Mouse (Mus musculus): Measurements from ENCODE around the gene Kdm4b.

Kdm4b gene

DNA sequence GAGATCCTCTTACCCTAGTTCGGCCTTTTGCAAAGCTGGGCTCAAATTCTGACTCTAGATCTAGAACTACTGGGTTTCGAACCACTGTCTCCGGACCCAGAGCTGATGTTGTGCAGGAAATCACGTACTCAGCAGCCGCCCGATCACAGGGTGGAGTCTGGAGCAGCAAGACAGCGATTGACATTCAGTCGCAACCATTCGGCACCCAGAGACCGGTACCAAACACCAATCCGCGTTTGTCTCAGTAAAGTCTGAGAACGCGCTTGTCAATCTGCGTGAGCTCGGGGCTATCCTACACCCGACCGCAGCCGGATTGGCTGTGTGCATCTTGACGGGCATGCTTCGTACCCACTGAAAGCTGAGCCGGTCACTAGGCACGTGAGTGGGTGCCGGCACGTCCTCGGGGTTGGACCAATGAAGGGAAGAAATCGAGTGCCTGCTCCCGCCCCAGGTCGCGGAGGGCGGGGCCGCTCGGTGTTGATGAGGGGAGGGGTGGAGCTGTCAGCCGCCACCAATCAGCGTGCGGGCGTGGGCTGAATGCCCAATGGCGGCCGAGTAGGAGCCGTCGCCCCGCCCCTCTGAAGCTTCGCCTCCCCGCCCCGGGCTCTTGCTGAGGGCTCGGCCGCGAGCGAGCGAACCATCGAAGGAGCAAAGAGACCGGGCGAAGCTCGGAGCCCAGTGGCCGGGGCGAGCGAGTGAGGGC lies at the start of gene Kdm4b:
TSS of gene Kdm4b (plus strand) at position 613 of the 703 bp plus-strand sequence.
- DNase-seq, result peak; percentile 99 to 100

DNA sequence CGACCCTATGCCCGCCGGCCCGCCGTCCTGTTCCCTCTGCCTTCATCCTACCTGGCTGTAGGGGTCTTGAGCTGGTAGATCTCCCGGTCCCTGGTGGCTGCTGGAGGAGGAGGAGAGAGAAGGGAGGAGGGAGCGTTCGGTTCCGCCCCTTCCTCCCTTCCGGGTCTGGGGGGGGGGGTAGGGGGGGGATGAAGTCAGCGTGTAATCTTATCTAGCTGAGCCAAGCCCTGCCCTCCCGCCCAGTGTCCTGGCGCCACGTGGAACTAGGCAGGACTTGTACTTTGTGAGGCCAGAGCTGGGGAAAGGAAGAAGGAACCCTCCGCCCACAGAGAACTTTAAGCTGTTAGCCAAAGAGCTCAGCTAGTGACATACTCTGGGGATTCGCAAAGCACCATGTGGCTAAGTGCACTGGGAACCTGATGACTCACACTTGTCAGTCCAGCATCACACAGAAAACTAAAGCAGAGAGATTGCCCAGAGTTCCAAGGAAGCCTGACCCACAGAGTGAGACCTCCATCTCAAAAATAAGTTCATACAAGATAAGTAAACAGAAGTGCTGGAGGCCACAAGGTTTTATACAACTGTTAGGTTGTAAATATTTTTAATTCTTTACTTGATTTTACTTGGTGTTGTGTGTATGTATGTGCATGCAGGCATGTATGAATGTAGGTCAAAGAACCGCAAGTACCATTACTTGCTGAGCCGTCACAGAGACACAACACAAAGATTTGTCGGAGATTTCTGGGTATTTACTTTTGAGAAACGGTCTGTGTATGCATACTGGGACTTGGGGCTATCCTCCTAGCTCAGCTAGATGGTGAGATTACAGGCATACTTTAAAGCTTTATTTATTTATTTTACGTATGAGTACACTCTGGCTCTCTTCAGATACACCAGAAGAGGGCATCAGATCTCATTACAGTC lies 49.0 kb upstream of the Kdm4b start, which contains the start of gene Ticam1:
TSS of gene Ticam1 (minus strand) at position 144 of the 924 bp plus-strand sequence.
- peak; percentile 93 to 96 for DNase-seq

DNA sequence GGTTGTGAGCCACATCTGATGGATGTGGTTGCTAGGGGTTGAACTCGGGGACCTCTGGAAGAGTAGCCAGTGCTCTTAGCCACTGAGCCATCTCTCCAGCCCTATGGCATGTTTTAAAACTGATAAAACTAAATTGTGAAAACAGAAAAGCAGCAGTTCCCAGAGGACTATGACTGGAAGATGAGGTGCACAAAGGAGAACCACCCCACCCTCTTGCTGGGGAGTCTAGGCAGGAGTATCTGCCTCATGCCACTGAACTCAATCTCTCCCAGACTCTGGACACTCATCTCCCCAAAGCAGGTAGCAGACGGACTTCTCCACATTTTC lies 48.3 kb upstream of the Kdm4b start:
- no peak for DNase-seq

DNA sequence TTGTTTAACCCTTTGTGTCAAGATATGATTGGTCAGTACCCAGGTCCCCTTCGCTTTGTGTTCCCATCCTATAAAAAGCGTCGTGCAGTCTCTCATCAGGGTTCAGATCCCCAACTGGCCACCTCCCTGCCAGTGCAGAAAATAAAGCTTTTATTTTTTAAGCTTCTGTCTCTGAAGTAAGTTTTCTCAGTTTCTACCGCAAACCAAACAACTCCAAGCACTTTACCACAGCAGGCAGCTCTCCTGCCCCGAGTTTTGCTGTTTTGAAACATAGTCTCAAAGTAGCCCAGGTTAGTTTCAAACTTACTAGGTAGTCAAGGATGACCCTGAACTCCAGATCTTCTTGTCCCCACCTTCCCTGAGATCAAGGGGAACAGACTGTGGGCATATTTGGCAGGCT lies 47.5 kb upstream of the Kdm4b start:
- no peak for DNase-seq

DNA sequence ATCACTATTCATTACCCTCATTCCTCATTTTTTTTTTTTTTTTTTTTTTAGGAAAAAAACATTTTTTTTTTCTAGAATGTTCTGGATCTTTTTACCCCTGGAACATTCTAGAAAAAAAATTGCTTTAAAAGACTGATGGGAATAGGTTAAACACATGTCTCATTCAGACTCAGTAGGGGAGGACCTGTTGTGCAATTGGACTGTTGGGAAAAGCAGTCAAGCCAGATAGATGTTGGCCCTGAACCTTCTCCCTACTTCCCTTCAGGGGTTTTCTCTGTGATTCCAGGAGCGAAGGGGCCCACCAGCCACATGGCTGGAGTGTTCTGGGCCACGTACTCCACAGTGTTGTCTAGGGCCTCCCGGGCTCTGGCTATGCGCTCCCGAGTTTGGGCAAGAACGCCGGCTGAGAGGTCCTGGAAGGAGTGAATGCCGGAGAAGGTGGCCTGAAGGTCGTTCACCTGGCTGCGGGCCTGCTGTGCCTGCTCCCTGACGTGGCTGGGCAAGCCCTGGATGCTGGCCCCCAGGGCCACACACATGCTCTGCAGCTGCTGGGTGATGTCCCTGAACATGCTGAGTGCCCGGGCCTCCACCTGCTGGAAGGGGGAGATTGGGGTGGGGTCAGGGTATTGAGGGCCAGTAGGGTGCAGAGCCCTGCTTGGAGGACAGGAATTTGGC lies 46.2 kb upstream of the Kdm4b start:
- DNase-seq, result peak; percentile 58

DNA sequence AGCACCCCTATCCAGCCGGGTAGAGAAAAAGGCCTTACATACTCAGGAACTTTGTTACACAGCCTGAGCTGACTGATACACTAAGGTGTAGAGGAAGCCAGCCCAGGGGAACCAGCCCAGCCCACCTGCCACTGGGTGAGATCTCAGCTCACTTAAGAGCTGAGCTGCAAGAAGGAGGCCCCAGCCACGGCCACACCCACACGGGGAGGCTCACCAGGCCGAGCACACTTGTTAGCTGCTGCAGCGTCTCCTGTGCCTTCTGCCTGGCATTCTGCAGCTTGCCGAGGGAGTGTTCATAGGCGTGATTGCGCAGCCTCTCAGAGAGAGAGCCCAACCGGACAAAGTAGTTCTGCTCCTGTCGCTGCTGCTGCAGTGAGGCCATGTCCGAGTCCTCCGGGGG lies 44.7 kb upstream of the Kdm4b start:
- DNase-seq, result no peak

DNA sequence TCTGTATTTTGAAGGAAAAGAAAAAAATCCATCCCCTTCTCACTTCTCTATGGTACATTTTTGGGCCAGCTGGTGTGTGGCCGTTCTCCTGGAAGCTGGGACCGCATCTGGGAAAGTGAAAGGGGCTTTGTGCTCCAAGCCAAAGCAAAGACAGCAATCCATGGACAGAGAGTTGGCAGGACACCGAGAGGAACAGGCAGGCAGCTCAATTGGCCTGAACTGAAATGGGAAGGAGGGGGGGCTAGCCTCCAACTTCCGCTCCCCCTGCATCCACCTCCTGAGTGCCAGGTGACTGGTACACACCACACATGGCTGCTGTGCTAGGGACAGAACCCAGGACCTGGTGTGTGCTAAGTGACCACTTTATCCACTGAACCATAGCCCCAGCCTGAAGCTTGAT lies 43.1 kb upstream of the Kdm4b start:
- no peak for DNase-seq

- no peak for DNase-seq
Measured at GRCm38 (mm10) chr17:56283316-56283715, 42.5 kb upstream of the Kdm4b start.

GRCm38 (mm10) chr17:56285995-56286394 lies 39.9 kb upstream of the Kdm4b start:
- DNase-seq, result no peak

DNA sequence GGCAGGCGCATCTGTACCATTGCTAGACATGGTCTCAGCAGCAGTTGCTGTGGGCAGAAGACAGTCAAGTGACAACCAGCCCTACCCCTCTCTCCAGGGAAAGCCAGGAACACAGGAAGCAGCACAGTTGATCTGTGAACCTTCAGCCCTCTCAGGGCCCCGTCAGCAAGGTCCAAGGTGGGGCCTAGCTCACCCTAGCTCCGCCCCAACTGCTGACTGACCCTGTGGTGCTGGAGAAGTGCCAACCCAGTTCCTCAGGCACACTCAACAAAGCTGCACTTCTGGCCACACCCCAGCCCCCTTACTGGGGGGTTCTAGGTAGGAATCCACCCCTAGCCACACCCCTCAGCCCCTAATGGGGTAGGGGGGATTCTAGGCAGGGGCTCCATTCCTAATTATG lies 38.0 kb upstream of the Kdm4b start:
- DNase-seq, result peak; percentile 74 to 76

DNA sequence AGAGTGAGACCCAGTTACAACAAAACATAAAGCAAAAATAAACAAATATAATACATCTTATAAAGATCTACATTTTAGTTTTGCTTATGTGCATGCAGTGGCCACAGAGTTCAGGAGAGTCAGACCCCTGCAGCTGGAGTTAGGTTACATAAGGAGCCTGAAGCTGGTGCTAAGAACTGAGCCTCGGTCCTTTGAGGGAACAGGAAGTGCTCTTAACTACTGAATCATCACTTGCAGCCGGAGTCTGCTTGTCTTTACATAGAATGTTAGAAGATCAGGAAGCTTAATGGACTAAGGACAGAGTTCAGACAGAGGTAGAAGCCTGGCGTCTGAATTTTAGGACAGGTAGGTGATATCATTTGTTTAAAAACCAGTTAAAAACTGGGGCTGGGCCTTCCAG lies 37.0 kb upstream of the Kdm4b start:
- DNase-seq, result no peak

DNA sequence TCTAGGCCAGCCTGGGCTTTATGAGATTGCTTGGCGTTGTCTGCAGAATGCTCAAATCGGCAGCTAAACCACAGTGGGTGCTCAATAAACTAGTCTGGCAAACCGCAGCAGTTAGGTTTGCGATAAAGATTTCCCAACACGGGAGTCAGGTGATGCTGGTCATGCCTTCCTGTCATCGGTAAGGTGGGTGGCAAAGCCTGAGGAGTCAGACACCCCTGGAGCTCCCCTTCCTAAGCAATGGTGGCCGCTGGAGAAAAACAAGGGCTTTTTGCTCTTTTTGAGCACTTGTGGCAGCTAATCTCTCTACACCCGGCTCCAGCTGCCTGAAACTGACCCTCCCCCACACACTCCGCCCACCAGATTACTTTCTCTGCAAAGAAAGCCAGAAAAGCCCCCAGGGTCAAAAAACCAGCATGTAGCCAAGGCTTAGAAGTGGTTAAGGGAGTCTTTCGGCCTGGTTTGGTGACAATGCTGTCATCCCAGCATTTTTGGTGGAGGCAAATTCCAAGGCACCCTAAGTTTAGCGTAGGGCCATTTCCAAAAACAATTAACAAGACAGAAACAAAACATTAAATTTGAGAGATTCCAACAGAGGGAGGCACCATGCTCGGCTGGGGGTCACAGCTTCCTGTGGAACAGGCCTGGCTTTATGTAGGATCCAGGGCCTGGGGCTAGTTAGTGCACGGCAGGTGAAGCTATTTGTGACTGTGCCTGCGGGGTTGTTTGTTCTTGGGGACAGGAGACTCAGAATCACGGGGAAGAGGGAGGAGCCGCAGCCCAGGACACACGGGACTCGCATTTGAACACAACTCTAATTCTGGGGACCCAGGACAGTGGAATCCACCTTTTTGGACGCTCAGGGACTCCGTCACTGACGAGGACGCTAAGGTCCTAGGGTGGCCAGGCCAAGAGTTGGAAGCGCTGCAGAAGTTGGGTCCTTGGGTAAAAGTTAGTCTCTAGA lies 36.2 kb upstream of the Kdm4b start:
- DNase-seq, result peak; percentile 60 to 74

GRCm38 (mm10) chr17:56290388-56291170 lies 35.3 kb upstream of the Kdm4b start:
- peak; percentile 96 to 99 for DNase-seq

DNA sequence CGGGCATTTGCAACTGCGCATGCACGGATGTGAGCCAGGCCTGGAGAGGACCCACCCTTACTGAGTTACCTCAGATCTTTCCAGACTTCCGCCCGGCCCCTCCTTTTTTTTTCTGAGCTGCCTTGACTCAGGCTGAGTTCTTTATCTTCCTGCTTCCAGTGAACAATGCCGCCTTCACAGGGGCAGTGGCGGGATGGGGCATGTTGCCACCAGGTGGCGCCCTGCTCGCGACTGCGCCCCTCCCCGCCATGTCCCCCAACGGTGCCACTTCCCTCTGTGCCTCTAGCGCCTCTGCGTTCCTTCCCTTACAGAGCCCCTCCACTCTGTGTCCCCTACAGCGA lies 34.7 kb upstream of the Kdm4b start:
- DNase-seq, result peak; percentile 89 to 92

- DNase-seq, result no peak
Measured at GRCm38 (mm10) chr17:56291826-56292475, 33.9 kb upstream of the Kdm4b start.

DNA sequence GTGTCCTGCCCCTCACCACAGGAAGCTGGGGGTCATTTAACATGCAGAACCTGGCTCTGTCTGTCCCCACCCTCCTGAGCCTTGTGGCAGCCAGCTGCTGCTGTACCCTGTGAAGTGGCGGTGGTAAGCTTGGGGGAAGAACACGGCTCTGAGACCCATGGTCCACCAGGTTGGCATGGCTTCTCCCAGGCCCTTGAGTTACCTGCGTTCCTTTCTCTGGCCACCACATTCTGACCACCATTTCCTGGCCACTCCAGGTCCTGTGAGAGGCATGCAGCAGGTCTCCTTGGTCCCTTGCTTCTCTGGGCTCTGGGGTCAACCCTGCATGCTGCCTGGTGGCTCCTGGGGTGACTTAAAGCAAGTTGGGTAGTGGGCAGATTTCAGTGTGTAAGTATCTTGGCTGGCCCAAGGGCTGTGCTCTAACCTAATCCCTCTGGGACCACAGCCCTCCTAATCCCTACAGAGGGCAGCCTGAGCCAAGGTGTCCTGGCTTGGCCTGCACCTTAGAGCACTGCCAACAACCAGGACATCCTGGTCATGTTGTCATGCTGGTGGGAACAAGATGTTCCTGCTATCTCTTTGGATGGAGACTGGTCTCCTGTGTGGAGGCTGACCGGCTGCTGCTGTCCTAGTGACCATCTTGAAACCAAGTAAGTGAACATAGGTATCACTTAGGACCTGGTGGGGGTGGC lies 33.2 kb upstream of the Kdm4b start, which contains the start of gene Plin3:
TSS of gene Plin3 (minus strand) at position 343 of the 692 bp plus-strand sequence.
- DNase-seq, result no peak

DNA sequence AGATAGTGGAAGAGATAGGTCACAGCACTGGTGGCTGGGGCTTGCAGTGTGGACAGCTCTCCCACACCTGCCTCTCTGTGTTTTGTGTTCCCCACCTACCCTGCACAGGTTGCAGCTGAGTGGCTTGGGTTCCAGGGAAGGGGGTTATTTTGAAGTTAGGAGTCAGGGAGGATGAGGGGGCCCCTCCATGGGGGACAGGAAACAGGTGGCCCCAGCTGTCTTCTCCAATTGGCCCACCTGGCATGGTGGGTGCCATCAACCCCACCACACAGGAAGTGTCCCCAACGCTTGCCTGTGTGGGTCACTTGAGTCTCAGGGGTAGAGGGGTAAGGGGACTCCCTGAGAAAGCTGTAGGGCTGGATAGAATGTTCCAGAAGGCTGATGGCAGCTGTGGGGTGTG lies 32.6 kb upstream of the Kdm4b start:
- DNase-seq, result no peak

DNA sequence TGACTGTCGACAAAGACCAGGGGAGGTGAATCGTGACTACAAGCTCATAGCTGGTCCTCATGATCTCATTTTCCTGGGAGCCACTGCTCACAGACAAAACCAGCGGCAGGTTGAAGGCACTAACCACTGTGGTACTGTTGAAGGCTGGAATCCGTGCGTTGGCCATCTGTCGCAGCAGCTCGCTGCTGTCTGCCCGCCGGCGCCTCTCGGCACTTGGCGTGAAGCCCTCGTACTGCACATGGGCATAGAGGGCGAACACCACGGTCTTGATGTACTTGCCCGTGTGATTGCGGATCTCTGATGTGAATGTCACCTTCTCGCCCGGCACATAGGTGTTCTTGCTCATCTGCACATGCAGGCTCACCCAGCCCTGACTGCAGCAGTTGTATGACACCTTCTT lies 31.6 kb upstream of the Kdm4b start:
- DNase-seq, result no peak

DNA sequence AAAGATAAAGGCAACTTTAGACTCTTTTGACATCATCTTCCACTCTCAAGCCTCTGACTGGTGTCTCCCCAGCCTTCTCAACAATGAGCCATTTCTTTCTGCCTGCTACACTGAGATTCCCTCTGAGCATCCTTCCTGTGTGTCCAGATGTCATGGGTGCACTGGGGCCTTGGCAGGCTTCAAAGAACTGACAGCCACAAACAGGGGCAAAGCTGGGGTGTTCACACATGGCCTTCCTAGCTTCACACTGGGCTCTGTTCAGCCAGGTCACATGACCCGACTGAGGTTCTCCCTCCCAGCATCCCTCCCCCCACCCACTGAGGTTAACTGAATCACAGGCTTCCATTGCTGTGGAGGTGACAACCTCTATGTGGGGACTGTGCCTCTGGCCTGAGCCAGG lies 29.7 kb upstream of the Kdm4b start:
- DNase-seq, result no peak

GRCm38 (mm10) chr17:56298238-56298637 lies 27.6 kb upstream of the Kdm4b start:
- DNase-seq, result no peak
